Mouse (Mus musculus) hematopoietic multipotent progenitor cell, adult 10-12 weeks (in vitro differentiated cells): ENCODE measurements around the gene Olfr722. TPM values are rescaled to one million over a fixed set of nuclear protein-coding genes. Genes with fewer than 3 reads are reported as not detected.

Experiments
- polyA plus RNA-seq: library from polyadenylated mRNA; stranded (reverse); fragments of >175 nt; gene quantifications from 2 replicates; pipeline ENCODE4 v1.2.3, GENCODE M21; 2012; ENCODE audit warnings: low replicate concordance

The Olfr722 gene
- polyA plus RNA-seq: not detected in 2 replicates

DNA sequence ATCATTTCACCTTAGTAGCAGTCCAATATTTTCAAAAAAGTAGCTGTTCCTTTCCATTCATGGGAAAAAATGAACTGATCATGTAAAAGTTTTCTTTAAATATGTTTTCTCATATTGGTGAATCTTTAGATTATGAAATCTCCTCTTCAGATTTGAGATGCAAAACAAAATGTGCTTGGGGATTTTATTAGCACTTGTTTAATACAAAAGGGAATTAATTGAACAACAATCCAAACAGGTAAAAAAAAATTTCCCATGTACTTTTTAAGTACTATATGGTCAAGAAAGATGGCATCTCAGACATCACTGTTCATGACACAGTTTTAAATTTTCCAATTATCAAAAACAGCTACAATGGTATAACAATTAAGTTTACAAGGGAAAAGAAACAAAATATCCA, at the start of gene Olfr722:
Gene Olfr722 (minus strand): TSS at position 101 of the 400 bp plus-strand sequence.

GRCm38 (mm10) chr14:49931687-49932086, 29.9 kb upstream of the Olfr722 start, which contains the start of gene Olfr723:
Gene Olfr723, minus strand, starts transcription at chr14:49931787.

Other genes starting within 250 kb of the Olfr722 start
- not detected in 2 replicates for gene Armh4, start 118.6 kb downstream of the Olfr722 start, polyA plus RNA-seq
- gene Olfr723, start 29.8 kb upstream of the Olfr722 start, polyA plus RNA-seq: not detected in 2 replicates
- gene Olfr724, start 61.3 kb upstream of the Olfr722 start, polyA plus RNA-seq: not detected in 2 replicates
- gene Olfr725, start 138.4 kb upstream of the Olfr722 start, polyA plus RNA-seq: not detected in 2 replicates
- gene Olfr726, start 189.0 kb upstream of the Olfr722 start, polyA plus RNA-seq: not detected in 2 replicates
- gene Olfr727, start 221.2 kb upstream of the Olfr722 start, polyA plus RNA-seq: not detected in 2 replicates
- gene Olfr728, start 240.7 kb upstream of the Olfr722 start, polyA plus RNA-seq: not detected in 2 replicates